Mouse (Mus musculus) heart, adult 2 months (tissue): ENCODE data around the gene Rai14.

Experiments used
- CTCF ChIP-seq: fragments of 200-600 bp; IDR thresholded peaks from 2 replicates; pipeline ENCODE4 v1.8.1; 2022; ENCODE audit warnings: antibody characterized with exemption, mild to moderate bottlenecking, moderate library complexity
- EP300 ChIP-seq: fragments of 200-500 bp; IDR thresholded peaks from 2 replicates; pipeline ENCODE4 v1.6.1; 2011; ENCODE audit warnings: low read depth, low read length, control low read depth; ENCODE audit not compliant: insufficient read depth
- POLR2A ChIP-seq: fragments of 200-500 bp; IDR thresholded peaks from 2 replicates; pipeline ENCODE4 v1.6.1; 2011; ENCODE audit warnings: mild to moderate bottlenecking, low read depth, low read length, control low read depth; ENCODE audit not compliant: insufficient read depth

DNA sequence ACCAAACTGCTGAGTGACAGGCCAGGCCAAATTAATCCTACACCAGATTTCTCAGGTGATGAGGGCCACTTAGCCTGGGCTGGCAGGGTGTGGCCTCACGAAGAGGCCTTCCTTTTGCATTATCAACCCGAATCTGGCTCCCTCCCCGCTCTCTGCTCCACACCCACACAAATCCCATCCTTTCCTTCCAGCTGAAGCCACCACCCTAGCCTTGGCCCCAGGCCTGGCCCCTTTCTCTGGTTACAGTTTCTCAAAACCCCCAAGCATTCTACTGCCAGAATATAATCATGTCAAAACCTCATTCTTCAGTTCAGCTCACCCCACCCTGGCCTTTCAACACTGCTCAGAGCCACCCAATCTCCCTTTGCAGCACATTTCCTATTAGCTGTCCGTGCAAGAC, 34.9 kb downstream of the Rai14 start:
- no peak for TF ChIP-seq POLR2A
- TF ChIP-seq CTCF = no peak
- no peak for TF ChIP-seq EP300
